Mouse (Mus musculus) CH12.LX (cell line): ENCODE results near the gene F7. TPM values are rescaled to one million over a fixed set of nuclear protein-coding genes. Genes with fewer than 3 reads are reported as not detected.

Source experiments
- DNase-seq: peaks from one replicate; pipeline ENCODE4 v3.0.0-alpha.2; 2013; ENCODE audit errors: extremely low read depth
- H3K27ac ChIP-seq: 2 replicates; pipeline ENCODE4 v1.5.1; 2012; ENCODE audit warnings: low read depth, mild to moderate bottlenecking, control low read depth, moderate library complexity; ENCODE audit not compliant: insufficient read depth
- H3K27me3 ChIP-seq: replicated peaks from 2 replicates; pipeline ENCODE3; 2012; ENCODE audit warnings: inconsistent platforms
- H3K36me3 ChIP-seq, 2 experiments: replicated peaks in 1 of 2; 2 replicates each; pipeline versions ENCODE3 to v1.6.1; 2012; ENCODE audit warnings: inconsistent platforms in 1 of 2, low read length in 1 of 2, mild to moderate bottlenecking in 1 of 2, mixed read lengths in 1 of 2, moderate library complexity in 1 of 2; ENCODE audit not compliant: control insufficient read depth in 1 of 2, insufficient read depth in 1 of 2
- H3K4me1 ChIP-seq, 2 experiments: 2 replicates each; pipeline ENCODE4 v1.6.1; 2012; ENCODE audit warnings: inconsistent platforms in 1 of 2, moderate library complexity in 1 of 2; ENCODE audit not compliant: insufficient read depth in 2 of 2, control insufficient read depth in 1 of 2
- H3K4me2 ChIP-seq: 2 replicates; pipeline ENCODE4 v1.6.1; 2012; ENCODE audit warnings: low read depth, mild to moderate bottlenecking, control low read depth; ENCODE audit not compliant: poor library complexity, insufficient read depth, severe bottlenecking
- H3K4me3 ChIP-seq, 3 experiments: fragments of 150-350 bp in 1 of 3; sonication (generic) in 1 of 3; replicated peaks in 1 of 3; 2 replicates each; pipeline versions ENCODE3 to v1.5.1; 2011 to 2012; ENCODE audit warnings: low read depth in 2 of 3, low read length in 2 of 3, mild to moderate bottlenecking in 2 of 3, moderate library complexity in 2 of 3, control low read depth in 1 of 3, improper control_type of control experiment in 1 of 3, inconsistent platforms in 1 of 3, mixed read lengths in 1 of 3; ENCODE audit not compliant: poor library complexity in 1 of 3
- H3K79me2 ChIP-seq: replicated peaks from 2 replicates; pipeline ENCODE4 v1.6.1; 2012; ENCODE audit warnings: mild to moderate bottlenecking, moderate library complexity; ENCODE audit not compliant: control insufficient read depth, poor library complexity, insufficient read depth, severe bottlenecking; ENCODE audit errors: extremely low read depth
- H3K9ac ChIP-seq: 2 replicates; pipeline ENCODE4 v1.6.1; 2012; ENCODE audit warnings: low read depth, mild to moderate bottlenecking, control low read depth, moderate library complexity; ENCODE audit not compliant: insufficient read depth
- H3K9me3 ChIP-seq: replicated peaks from 2 replicates; pipeline ENCODE3; 2012; ENCODE audit warnings: low read length, inconsistent platforms, mixed read lengths
- BHLHE40 ChIP-seq: IDR thresholded peaks from 2 replicates; pipeline ENCODE4 v1.6.1; 2011; ENCODE audit warnings: mild to moderate bottlenecking, low read depth, low read length, improper control_type of control experiment
- CHD1 ChIP-seq: IDR thresholded peaks from 2 replicates; pipeline ENCODE4 v1.6.1; 2012; ENCODE audit warnings: low read depth, low read length, improper control_type of control experiment, inconsistent platforms
- CTCF ChIP-seq, 2 experiments: IDR thresholded peaks in 1 of 2; conservative IDR thresholded peaks in 1 of 2; 2 replicates each; pipeline ENCODE4 v1.5.1; 2011 to 2012; ENCODE audit warnings: low read depth in 2 of 2, low read length in 2 of 2, improper control_type of control experiment in 1 of 2, inconsistent platforms in 1 of 2, mild to moderate bottlenecking in 1 of 2, moderate library complexity in 1 of 2
- ELF1 ChIP-seq: IDR thresholded peaks from 2 replicates; pipeline ENCODE4 v1.6.1; 2014; ENCODE audit warnings: low read depth, mild to moderate bottlenecking, inconsistent platforms, low read length, improper control_type of control experiment
- EP300 ChIP-seq: IDR thresholded peaks from 2 replicates; pipeline ENCODE4 v1.6.1; 2011; ENCODE audit warnings: low read length, improper control_type of control experiment
- MAFK ChIP-seq: IDR thresholded peaks from 2 replicates; pipeline ENCODE4 v1.6.1; 2011; ENCODE audit warnings: low read length, improper control_type of control experiment; ENCODE audit not compliant: insufficient replicate concordance
- MEF2A ChIP-seq: IDR thresholded peaks from 2 replicates; pipeline ENCODE4 v1.6.1; 2014; ENCODE audit warnings: low read depth, mild to moderate bottlenecking, inconsistent platforms, low read length, improper control_type of control experiment, borderline replicate concordance
- NELFE ChIP-seq: IDR thresholded peaks from 2 replicates; pipeline ENCODE4 v1.6.1; 2011; ENCODE audit warnings: low read depth, low read length, improper control_type of control experiment
- RAD21 ChIP-seq: IDR thresholded peaks from 2 replicates; pipeline ENCODE4 v1.6.1; 2011; ENCODE audit warnings: low read depth, mild to moderate bottlenecking, low read length, improper control_type of control experiment, moderate library complexity
- SIN3A ChIP-seq: IDR thresholded peaks from 2 replicates; pipeline ENCODE4 v1.6.1; 2012; ENCODE audit warnings: low read length, improper control_type of control experiment, inconsistent platforms
- SMC3 ChIP-seq: IDR thresholded peaks from 2 replicates; pipeline ENCODE4 v1.6.1; 2011; ENCODE audit warnings: low read depth, low read length, improper control_type of control experiment
- TBP ChIP-seq: conservative IDR thresholded peaks from 2 replicates; pipeline ENCODE4 v1.6.1; 2011; ENCODE audit warnings: low read depth, low read length, improper control_type of control experiment
- ZKSCAN1 ChIP-seq: IDR thresholded peaks from 2 replicates; pipeline ENCODE4 v1.6.1; 2012; ENCODE audit warnings: low read depth, inconsistent platforms, low read length, improper control_type of control experiment, borderline replicate concordance
- dilution Hi-C: fragments of 300-500 bp; cut with MboI; formaldehyde crosslinking; loops from 2 replicates; pipeline ENCODE4 v1.14.3; 2020; ENCODE audit warnings: low sequenced_read_pairs; ENCODE audit not compliant: extremely low pct_unique_long_range_greater_than_20kb, extremely low pct_ligation_motif_present
- in situ Hi-C: fragments of 300-500 bp; cut with MboI; formaldehyde crosslinking; loops from 3 replicates; pipeline ENCODE4 v1.14.3; 2019; ENCODE audit warnings: low sequenced_read_pairs, low pct_ligation_motif_present, low pct_unique_long_range_greater_than_20kb, mixed read lengths
- polyA plus RNA-seq: library from polyadenylated mRNA; unstranded; fragments of >175 nt; gene quantifications from 2 replicates; pipeline ENCODE4 v1.2.1, GENCODE M21; 2012; ENCODE audit warnings: low read depth; ENCODE audit not compliant: insufficient read length
- total RNA-seq, 2 experiments: library from RNA; depleted of rRNA; stranded (reverse); fragments of 300-350 nt in 1 of 2; fragments of >200 nt in 1 of 2; gene quantifications; 2 replicates each; pipeline ENCODE4 v1.2.3; 2012 to 2014

F7 gene
- total and polyA plus RNA-seq, 3 experiments, result not detected

- no peak overlapping the region for H3K9ac ChIP-seq
- in situ Hi-C loops (loop anchor here (25.0 kb wide), 1 partner anchor 227 kb away; the partner anchor contains the start of gene Grtp1), dilution Hi-C loops (no loop called here)
- H3K27me3 ChIP-seq, result peaks cover 92% of the 10 kb centered on the region
- no peaks in the 10 kb centered on the region for H3K36me3 ChIP-seq
- H3K79me2 ChIP-seq, result no peaks in the 10 kb centered on the region
- H3K4me3 ChIP-seq, result no peak overlapping the region
- H3K27ac ChIP-seq, result no peak overlapping the region
- DNase-seq, result no peak
- H3K4me1 ChIP-seq, result no peaks in the 10 kb centered on the region
- peaks cover 2% of the 10 kb centered on the region for H3K9me3 ChIP-seq
- no peak overlapping the region for H3K4me2 ChIP-seq
- TF ChIP-seq MAFK (no peak), CTCF (conservative IDR thresholded peaks at IDR 0.05 in 1 of 2, IDR thresholded peaks at IDR 0.05 in 1 of 2; ENCODE audit: low read depth in 2 of 2, low read length in 2 of 2) (no peak), ZKSCAN1 (no peak), CHD1 (no peak), SIN3A (no peak), NELFE (no peak), BHLHE40 (no peak), ELF1 (no peak), TBP (no peak), EP300 (no peak)
These were observed 40.6 kb upstream of the F7 start for GRCm38 (mm10) chr8:12985259-12985658.

GRCm38 (mm10) chr8:12987571-12987970 is 38.3 kb upstream of the F7 start:
- no peak for DNase-seq
- Histone ChIP-seq H3K36me3 (no peaks in the 10 kb centered on the region), H3K4me2 (no peak overlapping the region), H3K27ac (no peak overlapping the region), H3K9ac (no peak overlapping the region), H3K79me2 (no peaks in the 10 kb centered on the region), H3K4me1 (no peaks in the 10 kb centered on the region), H3K9me3 (no peaks in the 10 kb centered on the region), H3K4me3 (no peak overlapping the region), H3K27me3 (peaks cover 96% of the 10 kb centered on the region)
- dilution Hi-C loops, result no loop called here
- TF ChIP-seq MEF2A (no peak), ZKSCAN1 (no peak), MAFK (no peak), RAD21 (no peak), SMC3 (no peak), EP300 (no peak), TBP (no peak)
- in situ Hi-C loops, result loop anchor here (25.0 kb wide), 1 partner anchor 225 kb away; the partner anchor contains the start of gene Grtp1
